Mouse (Mus musculus) myocyte (in vitro differentiated cells): ENCODE data around the gene Gipc1.
A peak's percentile ranks its signal among the peaks of the same experiment; 100 is the strongest.

Experiments
- E2F4 ChIP-seq: IDR thresholded peaks from one replicate; pipeline ENCODE4 v1.6.1; 2011; ENCODE audit warnings: mild to moderate bottlenecking, control low read depth, moderate library complexity; ENCODE audit not compliant: insufficient read depth
- POLR2A ChIP-seq: IDR thresholded peaks from one replicate; pipeline ENCODE4 v1.6.1; 2011; ENCODE audit warnings: low read depth, mild to moderate bottlenecking, control low read depth, moderate library complexity; ENCODE audit not compliant: insufficient read length
- POLR2AphosphoS2 ChIP-seq: IDR thresholded peaks from one replicate; pipeline ENCODE4 v1.6.1; 2011; ENCODE audit warnings: low read depth, control low read depth; ENCODE audit not compliant: insufficient read length
- SRF ChIP-seq: IDR thresholded peaks from one replicate; pipeline ENCODE4 v1.6.1; 2011; ENCODE audit warnings: low read depth; ENCODE audit not compliant: control insufficient read depth, insufficient read length
- TCF3 ChIP-seq: IDR thresholded peaks from one replicate; pipeline ENCODE4 v1.6.1; 2011; ENCODE audit warnings: low read depth, control low read depth; ENCODE audit not compliant: insufficient read length

GRCm38 (mm10) chr8:83668010-83668916 is 15.8 kb downstream of the Gipc1 start:
- peak; percentile 18 for TF ChIP-seq POLR2A
- no peak for TF ChIP-seq E2F4
- peak; percentile 47 for TF ChIP-seq POLR2AphosphoS2
- TF ChIP-seq SRF = no peak
- no peak for TF ChIP-seq TCF3
